Mouse (Mus musculus) embryonic facial prominence, embryonic 14.5 days (tissue): ENCODE results near the gene Map3k11. TPM values are rescaled to one million over a fixed set of nuclear protein-coding genes. Genes with fewer than 3 reads are reported as not detected.

Experiments
- ATAC-seq: fragments of 200-750 bp; cut with Nextera tagmentation; 2 replicates; pipeline ENCODE4 v1.8.0; 2017; ENCODE audit warnings: low read depth, moderate number of reproducible peaks, moderate TSS enrichment
- DNase-seq: peaks from one replicate; pipeline ENCODE4 v3.0.0-alpha.2; 2015; ENCODE audit warnings: low spot score
- H3K27ac ChIP-seq: fragments of 300-500 bp; sonication (generic); replicated peaks from 2 replicates; pipeline ENCODE4 v1.5.1; 2014; ENCODE audit warnings: low read depth, mild to moderate bottlenecking, low read length, moderate library complexity
- H3K27me3 ChIP-seq: fragments of 300-500 bp; sonication (generic); replicated peaks from 2 replicates; pipeline ENCODE4 v1.6.1; 2014; ENCODE audit warnings: low read length; ENCODE audit not compliant: control insufficient read depth, insufficient read depth
- H3K36me3 ChIP-seq: fragments of 300-500 bp; sonication (generic); 2 replicates; pipeline ENCODE4 v1.6.1; 2014; ENCODE audit warnings: low read length, mixed read lengths; ENCODE audit not compliant: control insufficient read depth, insufficient read depth
- H3K4me1 ChIP-seq: fragments of 300-500 bp; sonication (generic); 2 replicates; pipeline ENCODE4 v1.6.1; 2014; ENCODE audit warnings: antibody characterized with exemption, low read length; ENCODE audit not compliant: control insufficient read depth, insufficient read depth
- H3K4me2 ChIP-seq: fragments of 300-500 bp; sonication (generic); 2 replicates; pipeline ENCODE4 v1.6.1; 2014; ENCODE audit warnings: low read depth, mild to moderate bottlenecking, low read length, moderate library complexity, mixed read lengths
- H3K4me3 ChIP-seq: fragments of 300-500 bp; sonication (generic); 2 replicates; pipeline ENCODE4 v1.5.1; 2014; ENCODE audit warnings: low read depth, mild to moderate bottlenecking, low read length
- H3K9ac ChIP-seq: fragments of 300-500 bp; sonication (generic); 2 replicates; pipeline ENCODE4 v1.6.1; 2014; ENCODE audit warnings: low read depth, mild to moderate bottlenecking, low read length, moderate library complexity, mixed read lengths
- H3K9me3 ChIP-seq: fragments of 300-500 bp; sonication (generic); 2 replicates; pipeline ENCODE4 v1.6.1; 2016; ENCODE audit warnings: low read length; ENCODE audit not compliant: control insufficient read depth
- WGBS: fragments of 180-500 bp; shearing (Covaris S2); extraction: QIAGEN DNeasy Blood & Tissue Kit; methylation state at CpG from one replicate; pipeline ENCODE4 v1.1.7; 2014; 5-methylcytosine and 5-hydroxymethylcytosine counted together
- polyA plus RNA-seq: library from polyadenylated mRNA; unstranded; fragments of >200 nt; fragmentation: Nextera tagmentation; extraction: Ambion mirVana; gene quantifications from 2 replicates; pipeline ENCODE4 v1.2.1, GENCODE M21; 2014

Map3k11 gene
- polyA plus RNA-seq, 1 experiment from 2014 or later = 18.9 TPM

DNA sequence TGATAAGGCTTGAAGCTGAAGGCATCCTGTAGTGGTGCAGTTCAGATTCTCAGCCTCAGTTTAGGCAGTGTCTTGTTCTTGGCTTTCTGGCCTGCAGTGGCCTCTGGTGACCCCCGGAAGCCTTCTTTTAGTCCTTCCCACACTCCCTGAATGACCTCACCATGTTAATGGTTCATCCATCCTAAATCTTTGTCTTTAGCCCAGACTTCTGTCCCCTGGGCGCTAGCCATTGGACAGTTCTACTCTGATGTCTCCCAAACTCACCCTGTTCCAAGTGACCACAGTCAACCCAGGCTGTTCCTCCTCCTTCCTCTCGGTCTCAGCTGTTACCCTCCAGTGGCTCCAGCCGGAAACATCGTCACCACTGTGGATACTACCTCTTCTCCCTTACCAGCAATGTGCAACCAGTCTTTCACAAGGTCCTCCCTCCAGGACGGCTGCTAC is 39.2 kb upstream of the Map3k11 start:
- H3K36me3 ChIP-seq = peaks cover 61% of the 10 kb centered on the region
- no peaks in the 10 kb centered on the region for H3K9me3 ChIP-seq
- peak overlapping the region; percentile 80; the same call in 1 of the 2 replicates for H3K27ac ChIP-seq
- peak overlapping the region; percentile 41 for H3K9ac ChIP-seq
- WGBS = 65% methylated on average over 6 of the region's 6 CpGs
- H3K4me2 ChIP-seq = peak overlapping the region; percentile 67
- no peak for ATAC-seq
- peaks cover 8% of the 10 kb centered on the region for H3K27me3 ChIP-seq
- H3K4me1 ChIP-seq = peaks cover 11% of the 10 kb centered on the region
- no peak for DNase-seq
- H3K4me3 ChIP-seq = peak overlapping the region; percentile 33

GRCm38 (mm10) chr19:5651502-5652274 is 36.9 kb upstream of the Map3k11 start:
- Histone ChIP-seq H3K4me3 (no peak overlapping the region), H3K36me3 (peaks cover 49% of the 10 kb centered on the region), H3K4me1 (peaks cover 12% of the 10 kb centered on the region), H3K27me3 (peaks cover 25% of the 10 kb centered on the region), H3K27ac (no peak overlapping the region), H3K4me2 (no peak overlapping the region), H3K9ac (no peak overlapping the region), H3K9me3 (no peaks in the 10 kb centered on the region)
- 57% methylated on average over 13 of the region's 13 CpGs for WGBS
- ATAC-seq (no peak), DNase-seq (no peak)

GRCm38 (mm10) chr19:5652570-5652969 is 36.0 kb upstream of the Map3k11 start:
- Histone ChIP-seq H3K4me3 (no peak overlapping the region), H3K4me2 (no peak overlapping the region), H3K9ac (no peak overlapping the region), H3K4me1 (peaks cover 12% of the 10 kb centered on the region), H3K27ac (no peak overlapping the region), H3K9me3 (no peaks in the 10 kb centered on the region), H3K27me3 (peaks cover 25% of the 10 kb centered on the region), H3K36me3 (peaks cover 43% of the 10 kb centered on the region)
- WGBS = 76% methylated on average over 6 of the region's 6 CpGs
- ATAC-seq (no peak), DNase-seq (no peak)

- Histone ChIP-seq H3K27me3 (peaks cover 25% of the 10 kb centered on the region), H3K27ac (no peak overlapping the region), H3K36me3 (peaks cover 38% of the 10 kb centered on the region), H3K4me1 (peaks cover 7% of the 10 kb centered on the region; the same call in 1 of the 2 replicates), H3K4me3 (peak overlapping the region; percentile 43), H3K9me3 (no peaks in the 10 kb centered on the region), H3K9ac (peak overlapping the region; percentile 51), H3K4me2 (peak overlapping the region; percentile 74)
- ATAC-seq (peak; percentile 62), DNase-seq (peak; percentile 59)
- 6% methylated on average over 33 of the region's 62 CpGs for WGBS
Measured at GRCm38 (mm10) chr19:5653969-5654719, 34.4 kb upstream of the Map3k11 start.

DNA sequence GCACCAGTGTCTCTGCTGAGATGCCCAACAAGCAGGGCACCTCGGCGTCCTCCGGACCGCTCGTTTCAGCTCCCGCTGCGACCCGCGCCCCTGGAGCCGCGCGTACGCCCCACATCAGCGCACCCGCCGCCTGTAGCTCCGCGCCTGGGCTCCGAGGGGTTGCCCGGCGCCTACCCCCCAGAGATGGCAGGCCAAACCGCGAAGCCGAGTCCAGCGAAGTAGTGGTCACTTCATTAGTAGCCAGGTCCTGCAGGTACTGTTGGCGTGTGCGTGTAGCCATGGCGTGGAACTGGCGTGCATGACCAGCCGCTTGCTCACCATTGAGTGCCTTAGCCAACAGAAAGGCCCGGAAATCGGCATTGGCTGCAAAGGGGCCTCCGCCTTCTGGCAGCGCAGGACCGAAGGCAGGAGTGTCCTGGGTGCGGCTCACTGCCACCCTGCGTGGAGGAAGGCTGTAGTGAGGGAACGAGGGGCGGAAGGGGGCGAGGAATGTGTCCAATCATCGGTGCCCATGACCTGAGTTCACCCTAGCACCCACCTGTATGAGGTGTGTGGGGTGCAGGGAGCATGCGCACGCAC is 33.7 kb upstream of the Map3k11 start:
- H3K27me3 ChIP-seq = peaks cover 25% of the 10 kb centered on the region
- H3K9ac ChIP-seq = peak overlapping the region; percentile 51
- peak overlapping the region; percentile 43 for H3K4me3 ChIP-seq
- no peak overlapping the region for H3K27ac ChIP-seq
- peak; percentile 20 for ATAC-seq
- 18% methylated on average over 40 of the region's 43 CpGs for WGBS
- peak overlapping the region; percentile 74 for H3K4me2 ChIP-seq
- no peak for DNase-seq
- H3K36me3 ChIP-seq = peaks cover 40% of the 10 kb centered on the region
- H3K4me1 ChIP-seq = peaks cover 7% of the 10 kb centered on the region; the same call in 1 of the 2 replicates
- H3K9me3 ChIP-seq = no peaks in the 10 kb centered on the region

GRCm38 (mm10) chr19:5660942-5661751 is 27.4 kb upstream of the Map3k11 start:
- peak overlapping the region; percentile 16; the same call in 1 of the 2 replicates for H3K4me3 ChIP-seq
- H3K4me2 ChIP-seq = peak overlapping the region; percentile 70
- DNase-seq = peak; percentile 13
- ATAC-seq = no peak
- H3K36me3 ChIP-seq = peaks cover 28% of the 10 kb centered on the region
- no peak overlapping the region; the same call in 1 of the 2 replicates for H3K27ac ChIP-seq
- no peaks in the 10 kb centered on the region for H3K9me3 ChIP-seq
- 0 out of 2 replicates have a peak, but pooled peaks cover 3% of the 10 kb centered on the region for H3K4me1 ChIP-seq
- H3K9ac ChIP-seq = no peak overlapping the region
- 75% methylated on average over 8 of the region's 16 CpGs for WGBS
- no peaks in the 10 kb centered on the region for H3K27me3 ChIP-seq

- Histone ChIP-seq H3K4me2 (peak overlapping the region; percentile 70), H3K9me3 (no peaks in the 10 kb centered on the region), H3K36me3 (peaks cover 34% of the 10 kb centered on the region), H3K9ac (peak overlapping the region; percentile 67), H3K27ac (no peak overlapping the region), H3K4me1 (0 out of 2 replicates have a peak, but pooled peaks cover 3% of the 10 kb centered on the region), H3K27me3 (no peaks in the 10 kb centered on the region), H3K4me3 (peak overlapping the region; percentile 52)
- DNase-seq (no peak), ATAC-seq (no peak)
- 65% methylated on average over 8 of the region's 8 CpGs for WGBS
Measured at GRCm38 (mm10) chr19:5662310-5662709, 26.2 kb upstream of the Map3k11 start.
